Mouse (Mus musculus) megakaryocyte, embryonic 14.5 days (primary cell): Measurements from ENCODE around the gene Coq8a.

Source experiments
- FLI1 ChIP-seq: IDR thresholded peaks from 2 replicates; pipeline ENCODE4 v1.6.1; 2012; ENCODE audit warnings: low read length, inconsistent platforms, mixed read lengths
- GATA1 ChIP-seq: IDR thresholded peaks from 3 replicates; pipeline ENCODE4 v1.6.1; 2012; ENCODE audit warnings: mixed read lengths, low read length, inconsistent platforms, borderline replicate concordance

DNA sequence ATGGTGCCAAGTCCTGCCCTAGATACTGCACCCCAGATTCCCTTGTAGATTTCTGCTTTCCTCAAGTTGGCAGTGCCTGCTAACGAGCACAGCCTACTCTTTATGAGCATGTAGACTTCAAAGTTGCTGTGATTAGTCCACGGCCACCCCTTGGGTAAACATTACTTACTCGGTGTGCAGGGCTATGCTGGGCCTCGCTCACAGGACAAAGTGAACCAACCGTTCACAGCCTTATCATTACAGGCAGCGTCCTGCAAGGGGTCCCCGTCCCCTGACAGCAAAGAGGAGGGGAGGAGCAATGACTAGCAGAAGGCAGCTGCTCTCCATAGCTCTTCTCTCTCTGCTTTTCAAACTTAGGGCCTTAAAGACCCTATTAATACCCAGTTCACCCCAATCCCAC lies 14.6 kb downstream of the Coq8a start:
- TF ChIP-seq GATA1 (no peak), FLI1 (no peak)
